Comparison of ENCODE assay signal across 10 mouse cellular contexts in the genomic region with DNA sequence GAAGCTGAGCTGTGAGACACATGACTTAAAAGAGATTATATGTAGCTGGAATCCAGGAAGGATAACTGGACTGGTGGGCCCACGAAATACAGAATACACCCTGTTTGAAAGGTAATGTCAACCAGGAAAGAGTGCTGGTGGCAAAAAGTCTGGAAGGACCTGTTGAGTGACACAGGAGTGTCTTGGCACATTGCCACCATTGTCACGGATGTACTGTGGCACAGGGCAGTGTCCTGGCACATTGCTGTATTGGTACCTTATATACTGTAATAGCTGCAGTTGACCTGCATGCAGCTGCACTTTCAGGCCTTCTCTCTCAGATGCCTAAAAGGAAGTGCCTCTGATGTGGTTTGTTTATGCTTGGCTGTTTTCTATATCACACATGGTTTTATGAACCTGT.
DNase-seq lines count a peak whose midpoint lies in the region; ATAC-seq and TF ChIP-seq lines count a peak whose summit lies in the region.
"Had no signal": no experiment of that assay in that cellular context is flagged by ENCODE, and none has a peak within 500 bp of the region (broad histone marks: within the 10 kb centered on the region; RNA-seq: fewer than 3 reads in every experiment).

No protein-coding gene starts in this region.

- H3K4me1 ChIP-seq in heart, embryonic 14.5 days (ENCODE audit: control insufficient read depth in 2 of 2, insufficient read depth in 2 of 2, low read length in 2 of 2) = peaks cover 8 to 12% of the 10 kb centered on the region in 2 experiments
- H3K4me1 ChIP-seq in lung, postnatal 0 days (ENCODE audit: insufficient read depth, low read depth, low read length) = no peaks in the 10 kb centered on the region

- 11% methylated on average over 2 of the region's 2 CpGs for WGBS in heart, embryonic 14.5 days
- WGBS in lung, postnatal 0 days = 20% methylated on average over 2 of the region's 2 CpGs

- TF ChIP-seq CTCF in lung, postnatal 0 days (IDR thresholded peaks at IDR 0.05) = no peak

- H3K27ac ChIP-seq in heart, embryonic 14.5 days (replicated peaks in 1 of 2; ENCODE audit: control insufficient read depth in 1 of 2, insufficient read depth in 1 of 2, low read depth in 2 of 2, low read length in 2 of 2) = peak overlapping the region; percentile 45 to 56; a peak in 3 of 4 replicates
- H3K27ac ChIP-seq in lung, postnatal 0 days (ENCODE audit: low read length) = no peak overlapping the region

- H3K27me3 ChIP-seq in heart, embryonic 14.5 days (ENCODE audit: control insufficient read depth, insufficient read depth, low read length) = no peaks in the 10 kb centered on the region
- H3K27me3 ChIP-seq in lung, postnatal 0 days (replicated peaks; ENCODE audit: insufficient read depth, low read length) = no peaks in the 10 kb centered on the region

- peak; percentile 40 for DNase-seq in adrenal gland, postnatal 14 days
- no peak for DNase-seq in adrenal gland, postnatal 36 days
- peak; percentile 46 for DNase-seq in kidney, postnatal 10 days
- DNase-seq in kidney, adult 11 months = no peak
- peak; percentile 34 for DNase-seq in lung, postnatal 0 days (ENCODE audit: low spot score)
- no peak for DNase-seq in spleen, adult 18-20 months
- DNase-seq in thymus, postnatal 36 days = no peak

- H3K9me3 ChIP-seq in heart, embryonic 14.5 days (ENCODE audit: control insufficient read depth, low read length) = no peaks in the 10 kb centered on the region
- H3K9me3 ChIP-seq in lung, postnatal 0 days (ENCODE audit: low read length) = no peaks in the 10 kb centered on the region

- H3K36me3 ChIP-seq in heart, embryonic 14.5 days (ENCODE audit: control insufficient read depth, insufficient read depth, low read length) = peaks cover 75% of the 10 kb centered on the region
- H3K36me3 ChIP-seq in lung, postnatal 0 days (ENCODE audit: insufficient read depth, low read length) = peaks cover 23% of the 10 kb centered on the region

- H3K4me2 ChIP-seq in heart, embryonic 14.5 days (ENCODE audit: low read length) = peak overlapping the region; percentile 7; the same call in 1 of the 2 replicates
- no peak overlapping the region for H3K4me2 ChIP-seq in lung, postnatal 0 days (replicated peaks; ENCODE audit: low read depth, low read length)
- H3K4me2 ChIP-seq: midbrain, embryonic 11.5 days had no signal

- TF ChIP-seq EP300 in lung, postnatal 0 days (IDR thresholded peaks at IDR 0.05) = no peak

- no peak overlapping the region for H3K9ac ChIP-seq in heart, embryonic 14.5 days (ENCODE audit: low read length)
- no peak overlapping the region for H3K9ac ChIP-seq in lung, postnatal 0 days (replicated peaks; ENCODE audit: low read depth)

- no peak for ATAC-seq in heart, embryonic 14.5 days (ENCODE audit: insufficient number of reproducible peaks, insufficient read depth, low FRiP score, low read depth)
- 0 out of 2 replicates have a peak, but pooled peaks have one; percentile 40 for ATAC-seq in lung, postnatal 0 days
- ATAC-seq: inflammation-experienced regulatory T-cells, adult 6 months had no signal

- no peak overlapping the region for H3K4me3 ChIP-seq in heart, embryonic 14.5 days (ENCODE audit: control insufficient read depth in 1 of 2, insufficient read depth in 1 of 2, low read depth in 1 of 2, low read length in 2 of 2)
- no peak overlapping the region for H3K4me3 ChIP-seq in lung, postnatal 0 days (ENCODE audit: low read depth, low read length)

Comparison
In these comparisons a context has a peak if more than half of its experiments do, and no peak if none do; other contexts are left out.
1. DNase-seq: peak in adrenal gland, postnatal 14 days (single experiment), kidney, postnatal 10 days (single experiment) and lung, postnatal 0 days (single experiment); none in adrenal gland, postnatal 36 days (0 of 2), kidney, adult 11 months (single experiment), spleen, adult 18-20 months (0 of 2) and thymus, postnatal 36 days (0 of 2).